Mouse (Mus musculus) mouse trophoblast stem cell (cell line): Measurements from ENCODE around the gene Ttf1.

Experiments used
- in situ Hi-C, 2 experiments: fragments of 300-500 bp; cut with MseI, MboI; formaldehyde crosslinking; loops; 2 replicates in 1 of 2; 3 replicates in 1 of 2; pipeline ENCODE4 v1.15.1; 2025

The Ttf1 gene

GRCm38 (mm10) chr2:29123907-29124569 is 64.0 kb downstream of the Ttf1 start, which contains the start of gene Setx:
Gene Setx (plus strand): TSS chr2:29124181.
- in situ Hi-C loops, result no loop called here

DNA sequence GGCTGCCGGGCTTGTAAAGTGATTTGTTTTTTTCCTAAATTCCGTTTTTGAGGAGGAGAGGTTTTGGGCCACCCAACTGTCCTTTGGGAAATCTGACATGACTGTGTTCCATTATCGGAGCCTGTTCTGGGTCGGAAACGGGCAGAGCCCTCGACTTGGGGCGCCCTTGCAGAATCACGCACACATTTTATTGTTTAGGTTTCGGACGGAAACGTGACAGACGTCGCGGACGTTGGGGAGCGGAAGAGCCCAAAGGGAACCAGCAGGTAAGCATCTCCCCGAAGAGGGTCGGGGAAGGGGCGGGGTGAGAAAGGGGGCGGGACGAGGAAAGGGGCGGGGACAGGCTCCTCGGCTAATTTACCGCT is 64.5 kb downstream of the Ttf1 start:
- in situ Hi-C loops, result no loop called here

DNA sequence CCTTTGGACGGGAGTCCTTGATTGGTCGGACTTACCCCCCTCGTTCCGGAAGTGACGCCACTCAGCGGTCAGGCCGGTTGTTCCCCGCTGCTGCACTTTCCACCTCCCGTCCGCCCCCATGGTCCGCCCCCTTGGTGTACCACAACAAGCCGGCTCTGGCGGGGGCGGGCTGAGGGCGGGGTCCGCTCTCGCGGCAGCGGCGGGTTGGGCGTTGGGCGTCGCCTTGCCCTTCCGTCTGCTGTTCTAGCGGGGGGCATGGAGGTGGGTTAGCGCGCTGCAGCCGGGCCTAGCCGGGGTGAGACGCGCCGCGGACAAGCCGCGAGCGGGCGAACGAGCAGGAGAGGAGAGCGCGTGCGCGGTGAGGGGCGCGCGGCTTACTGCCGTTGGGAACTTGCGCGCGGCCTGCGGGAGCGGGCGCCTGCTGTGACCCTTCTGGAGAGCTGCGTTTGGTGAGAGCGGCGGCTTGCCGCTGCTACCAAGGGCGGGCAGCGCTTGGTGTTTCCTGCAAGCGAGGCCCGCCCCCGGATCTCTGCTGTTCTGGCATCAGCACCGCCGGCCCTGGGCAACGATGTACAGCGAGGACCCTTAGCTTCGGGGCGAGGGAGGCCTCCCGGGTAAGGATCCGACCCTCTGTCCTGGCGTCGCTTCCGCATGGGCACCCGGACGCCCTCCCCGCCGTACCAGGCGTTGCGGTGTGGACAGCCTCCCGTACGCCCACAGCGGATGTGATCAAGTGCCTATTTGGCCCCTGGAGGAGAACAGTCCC is 65.1 kb downstream of the Ttf1 start:
- in situ Hi-C loops, result no loop called here

DNA sequence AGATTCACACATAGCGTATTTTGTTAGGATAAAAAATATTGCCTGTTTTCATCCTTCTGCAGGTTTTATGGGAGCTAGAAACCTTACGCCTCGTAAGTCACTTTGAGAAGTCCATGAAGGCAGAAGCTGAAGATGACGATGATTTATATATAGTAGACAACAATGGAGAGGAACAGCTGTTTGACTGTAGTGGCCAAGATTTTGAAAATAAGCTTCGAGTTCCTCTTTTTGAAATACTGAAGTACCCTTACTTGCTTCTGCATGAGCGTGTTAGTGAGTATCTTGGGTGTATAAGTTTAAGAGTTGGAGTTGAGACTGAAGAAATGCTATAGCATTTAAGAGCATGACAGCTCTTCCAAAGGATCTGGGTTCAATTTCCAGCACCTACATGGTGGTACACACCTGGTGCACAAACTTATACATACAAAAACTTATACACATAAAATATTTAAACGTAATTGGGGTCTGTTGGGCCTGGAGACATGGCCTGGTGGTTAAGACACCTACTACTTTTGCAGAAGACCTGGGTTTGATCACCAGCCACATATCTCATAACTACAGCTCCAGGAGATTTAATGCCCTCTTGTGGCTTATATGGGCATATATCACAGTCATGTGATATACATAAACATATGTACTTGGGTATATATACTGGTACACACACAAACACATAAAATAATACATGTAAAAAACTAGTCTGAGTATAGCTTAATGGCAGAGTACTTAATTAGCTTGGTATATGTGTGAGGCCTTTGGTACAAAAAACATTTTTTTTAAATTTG is 70.2 kb downstream of the Ttf1 start:
- in situ Hi-C loops, result no loop called here

DNA sequence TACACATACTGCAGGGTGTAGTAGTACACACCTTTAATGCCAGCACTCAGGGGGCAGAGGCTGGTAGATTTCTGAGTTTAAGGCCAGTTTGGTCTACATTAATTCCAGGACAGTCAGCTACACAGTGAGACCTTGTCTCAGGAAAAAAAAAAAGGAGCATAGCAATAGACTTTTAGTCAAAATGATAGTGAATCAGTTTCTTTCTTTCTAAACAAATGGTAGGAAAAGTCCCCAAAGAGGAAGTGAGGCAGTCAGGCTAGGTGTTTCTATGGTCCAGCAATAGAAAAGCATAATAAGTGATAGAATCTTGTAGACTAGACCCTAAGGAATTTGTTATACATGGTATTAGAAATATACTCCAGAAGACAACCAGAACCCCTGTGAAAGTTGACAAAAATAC is 75.1 kb downstream of the Ttf1 start:
- in situ Hi-C loops, result no loop called here
